Mouse (Mus musculus) bone marrow, adult 2 months (tissue): Measurements from ENCODE around the gene Snx30.

Experiments used
- CTCF ChIP-seq: fragments of 200-500 bp; IDR thresholded peaks from 2 replicates; pipeline ENCODE4 v1.5.1; 2011; ENCODE audit warnings: low read length, control low read depth; ENCODE audit not compliant: control insufficient read depth, insufficient read depth
- POLR2A ChIP-seq: fragments of 200-500 bp; IDR thresholded peaks from 2 replicates; pipeline ENCODE4 v1.6.1; 2011; ENCODE audit warnings: low read depth, mild to moderate bottlenecking, control low read depth, low read length, borderline replicate concordance; ENCODE audit not compliant: control insufficient read depth

DNA sequence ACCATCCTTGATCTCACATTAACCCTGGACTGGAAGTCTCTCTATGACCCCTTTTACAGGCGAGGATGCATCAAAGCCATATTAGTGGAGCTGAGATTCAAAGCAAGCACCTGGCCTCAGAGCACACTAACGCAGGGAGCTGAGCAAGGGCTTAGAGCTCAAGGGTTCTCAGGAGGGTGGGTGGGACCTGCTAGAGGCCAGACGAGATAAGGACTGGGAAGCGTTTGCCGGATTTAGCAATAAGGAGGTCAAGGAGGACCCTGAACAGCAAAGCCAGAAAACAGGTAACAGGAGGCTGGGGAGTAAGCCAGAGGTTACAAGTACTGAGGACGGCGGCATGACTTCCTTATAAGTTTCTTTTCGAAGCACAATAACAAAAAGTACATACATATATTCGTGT lies 10.8 kb downstream of the Snx30 start:
- no peak for TF ChIP-seq CTCF
- TF ChIP-seq POLR2A: no peak
